Mouse (Mus musculus): ENCODE measurements at regions not wholly inside any gene's neighbourhood (a gene's known extent, or its start where the extent isn't known, plus 50 kb on each side); places are given as distances from the start of the nearest gene placed in this dataset.

DNA sequence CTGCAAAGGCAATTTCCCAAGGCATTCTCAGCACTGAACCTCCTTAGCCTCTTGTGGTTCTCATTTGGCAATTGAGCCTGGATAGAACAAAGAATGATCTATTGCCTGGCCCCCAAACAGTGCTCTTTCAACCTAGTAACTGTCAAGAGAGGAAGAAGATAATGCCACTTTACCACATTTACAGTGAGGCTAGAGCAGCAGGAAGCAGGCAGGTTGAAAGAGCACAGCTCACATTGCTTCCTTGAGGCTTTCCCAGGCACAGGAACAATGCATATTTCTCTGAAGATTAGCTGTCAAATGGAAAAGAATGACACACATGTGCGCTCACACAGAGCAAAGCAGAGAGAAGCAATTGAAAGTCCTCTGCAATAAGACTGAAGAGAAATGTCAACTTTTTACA lies 1221.0 kb upstream of the Flrt2 start:
- no peak for ATAC-seq

DNA sequence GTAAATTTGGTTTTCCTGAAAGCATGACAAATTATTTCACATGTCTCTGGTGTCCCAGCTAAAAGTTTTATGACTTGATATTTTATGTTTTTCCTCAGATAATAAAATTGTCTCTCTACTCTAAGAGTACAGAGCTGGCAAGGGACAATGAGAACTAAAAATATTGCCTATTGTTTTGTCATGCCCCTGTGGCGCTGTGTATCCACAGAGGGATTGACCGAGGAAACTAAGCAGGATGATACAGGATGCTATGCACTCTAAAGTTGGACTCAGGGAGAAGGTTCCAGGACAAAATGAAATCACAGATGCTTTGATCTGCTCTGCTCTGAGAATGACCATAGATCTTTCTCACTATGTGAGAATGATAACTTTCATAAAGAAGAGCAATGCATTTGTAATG lies 1203.3 kb upstream of the Flrt2 start:
- no peak for ATAC-seq

- no peak for ATAC-seq
Observed at GRCm38 (mm10) chr12:94508099-94508498, 1183.9 kb upstream of the Flrt2 start.

- ATAC-seq = no peak
Observed at GRCm38 (mm10) chr12:94509855-94510254, 1182.2 kb upstream of the Flrt2 start.

DNA sequence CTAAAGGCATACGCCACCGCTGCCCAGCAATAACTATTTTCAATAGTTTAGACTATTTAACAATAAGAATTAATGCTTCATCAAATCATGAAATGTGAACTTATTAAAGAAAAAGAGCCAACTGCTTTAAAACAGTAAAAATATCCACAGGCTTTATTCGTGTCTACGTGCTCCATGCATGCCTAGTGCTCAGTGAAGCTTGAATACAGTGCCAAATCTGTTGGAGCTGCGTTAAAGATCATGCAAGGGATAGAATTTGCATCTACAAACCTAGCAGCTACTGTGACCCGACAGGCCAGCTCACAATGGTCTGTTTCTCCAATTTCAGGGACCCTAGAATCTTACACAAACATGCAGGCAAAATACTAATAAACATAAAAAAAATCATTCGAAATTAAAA lies 1147.3 kb upstream of the Flrt2 start:
- ATAC-seq = no peak

GRCm38 (mm10) chr12:94560374-94561194 lies 1131.4 kb upstream of the Flrt2 start:
- ATAC-seq = no peak

GRCm38 (mm10) chr12:94574981-94575380 lies 1117.0 kb upstream of the Flrt2 start:
- no peak for ATAC-seq

- no peak for ATAC-seq
Observed at GRCm38 (mm10) chr12:94580345-94580744, 1111.7 kb upstream of the Flrt2 start.

DNA sequence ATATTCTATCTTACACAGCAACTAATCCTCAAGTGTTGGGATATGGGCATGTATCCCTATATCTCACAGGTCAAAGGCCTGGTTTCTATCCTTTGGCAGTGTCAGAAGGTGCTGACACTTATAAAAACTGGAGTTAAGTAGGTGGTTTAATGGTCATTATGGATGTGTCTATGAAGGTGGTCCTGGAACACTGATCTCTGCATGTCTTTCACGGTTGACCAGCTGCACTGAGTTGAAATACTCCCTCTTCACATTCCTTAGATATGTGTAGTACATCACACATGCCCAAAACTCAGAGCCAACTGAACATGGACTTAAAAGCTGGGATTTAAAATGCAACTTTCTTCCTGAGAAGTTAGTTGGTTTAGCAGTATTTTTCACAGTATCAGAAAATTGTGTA lies 1107.7 kb upstream of the Flrt2 start:
- no peak for ATAC-seq

GRCm38 (mm10) chr12:94587031-94587430 lies 1105.0 kb upstream of the Flrt2 start:
- ATAC-seq = no peak

DNA sequence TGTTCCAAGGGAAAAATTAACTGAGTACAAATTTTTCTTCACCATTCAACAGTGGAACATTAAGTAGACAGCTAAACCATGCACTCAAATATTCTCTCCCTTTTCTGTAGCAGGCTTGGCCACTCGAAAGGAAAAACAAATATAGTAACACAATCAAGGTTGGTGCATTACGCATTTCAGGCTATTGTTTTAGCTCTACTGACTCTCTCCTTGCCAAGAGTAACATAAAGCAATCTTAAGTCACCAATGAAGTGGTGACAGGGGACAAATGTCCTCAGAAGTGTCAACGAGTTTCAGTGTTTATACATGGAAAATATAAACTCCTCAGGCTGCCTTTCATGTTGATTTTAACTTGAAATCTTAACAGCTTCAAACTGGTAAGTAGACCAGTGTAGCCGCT lies 1103.4 kb upstream of the Flrt2 start:
- no peak for ATAC-seq

GRCm38 (mm10) chr12:94589033-94589432 lies 1103.0 kb upstream of the Flrt2 start:
- ATAC-seq = no peak

- ATAC-seq = no peak
Observed at GRCm38 (mm10) chr12:94605566-94605965, 1086.5 kb upstream of the Flrt2 start.

GRCm38 (mm10) chr12:94636555-94636954 lies 1055.5 kb upstream of the Flrt2 start:
- no peak for ATAC-seq

DNA sequence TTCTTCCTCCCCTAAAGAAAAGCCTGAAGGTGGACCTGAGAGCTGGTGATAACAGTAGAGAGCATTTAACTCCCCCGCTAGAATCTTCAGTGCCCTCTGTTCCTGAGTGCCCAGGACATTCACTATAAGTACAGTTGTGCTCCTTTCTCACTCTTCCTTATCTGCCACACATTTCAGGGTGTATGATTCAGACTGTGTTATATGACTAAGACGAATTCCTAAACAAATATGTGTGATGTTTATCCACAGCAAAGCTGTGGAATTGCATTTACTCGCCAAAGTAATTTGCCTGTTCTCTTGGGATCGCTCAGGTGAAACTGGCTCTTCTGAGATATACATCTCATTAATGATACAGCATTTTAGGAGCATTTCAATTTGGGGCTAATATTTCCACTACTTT lies 1051.9 kb upstream of the Flrt2 start:
- ATAC-seq = no peak

- ATAC-seq = no peak
Observed at GRCm38 (mm10) chr12:94645302-94645701, 1046.7 kb upstream of the Flrt2 start.

DNA sequence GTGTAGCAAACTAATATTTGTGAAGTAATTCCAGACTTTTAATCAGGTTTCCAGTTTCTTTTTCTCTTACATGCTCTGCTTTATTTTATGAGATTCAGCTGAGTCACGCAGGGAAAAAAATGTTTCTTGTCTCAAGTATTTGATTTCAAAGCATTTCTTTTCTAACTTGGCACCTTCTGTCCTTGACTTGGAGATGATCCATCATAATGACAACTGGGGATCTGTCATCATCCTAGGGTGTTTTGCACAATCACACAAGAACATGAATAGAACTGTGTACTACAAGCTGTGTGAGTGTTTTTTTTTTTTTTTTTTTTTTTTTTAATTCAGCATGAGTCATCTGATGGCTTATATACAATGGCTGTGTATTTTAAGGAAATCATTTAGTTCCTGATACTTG lies 1022.0 kb upstream of the Flrt2 start:
- no peak for ATAC-seq

DNA sequence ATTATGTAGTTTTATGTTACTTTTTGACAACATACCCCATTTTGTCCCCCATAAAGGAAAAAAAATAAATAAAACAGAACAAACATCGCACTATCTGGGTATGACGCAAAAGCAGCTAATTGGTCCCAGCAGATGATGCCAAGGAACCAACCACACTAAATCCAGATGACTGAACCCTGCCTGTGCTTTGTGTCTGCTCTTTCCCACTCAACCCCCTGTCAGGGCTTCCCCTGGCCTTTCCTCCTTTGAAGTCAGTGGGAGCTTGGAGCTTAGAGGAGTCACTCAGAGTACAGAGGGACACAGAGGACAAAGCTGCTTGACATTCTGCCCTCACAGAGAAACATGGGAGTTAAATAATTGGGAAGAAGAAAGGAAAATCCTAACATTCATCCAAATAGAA lies 1017.1 kb upstream of the Flrt2 start:
- no peak for ATAC-seq

DNA sequence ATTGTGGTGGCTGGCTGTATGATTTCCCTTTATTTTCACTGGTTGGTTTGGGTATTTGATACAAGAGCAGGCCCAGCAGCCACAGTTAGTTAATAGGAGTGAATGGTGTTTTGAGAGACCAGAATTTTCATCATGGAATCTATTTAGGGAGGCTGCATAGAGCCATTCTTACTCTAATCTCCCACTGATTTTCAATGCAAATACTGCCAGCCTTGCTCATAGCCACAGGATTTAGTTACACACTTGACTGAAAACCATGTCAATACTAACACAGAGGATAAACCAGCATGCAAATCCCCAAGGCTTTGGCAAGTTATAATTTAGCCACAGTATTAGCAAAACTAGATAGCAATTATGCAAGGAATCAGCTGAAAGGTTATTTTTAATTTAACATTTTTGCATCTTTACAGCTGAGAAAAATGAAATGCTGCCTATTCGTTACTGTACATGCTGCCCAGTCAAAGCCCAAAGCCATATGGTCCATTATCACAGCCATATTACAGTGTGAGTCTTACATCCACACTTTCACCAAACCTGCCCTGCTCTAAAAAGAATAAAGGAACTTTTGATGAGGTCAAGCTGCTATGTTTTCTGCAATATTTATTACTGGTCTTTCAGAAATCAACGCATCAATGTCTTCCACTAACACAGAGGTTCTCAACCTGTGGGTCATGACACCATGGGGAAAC lies 1000.5 kb upstream of the Flrt2 start:
- no peak for ATAC-seq

DNA sequence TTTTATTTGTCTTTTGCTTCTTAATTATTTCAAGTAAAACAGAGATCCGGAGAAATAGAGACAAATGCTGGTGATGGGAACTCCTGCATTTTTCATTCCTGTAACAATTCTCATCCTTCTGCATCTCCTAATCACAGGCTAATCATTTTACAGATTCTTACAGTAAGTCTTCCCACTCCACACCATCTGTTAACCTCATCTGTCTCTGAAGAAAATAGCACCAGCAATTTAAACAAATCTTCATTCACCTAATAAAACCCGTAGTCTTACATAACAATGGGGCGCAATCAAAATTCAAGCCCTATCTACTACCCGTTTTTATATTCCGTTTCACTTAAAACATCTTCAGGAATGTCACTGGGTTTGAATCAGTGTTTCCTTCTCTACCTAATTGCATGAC lies 960.6 kb upstream of the Flrt2 start:
- no peak for ATAC-seq

- ATAC-seq = no peak
Observed at GRCm38 (mm10) chr12:94733179-94733578, 958.8 kb upstream of the Flrt2 start.

DNA sequence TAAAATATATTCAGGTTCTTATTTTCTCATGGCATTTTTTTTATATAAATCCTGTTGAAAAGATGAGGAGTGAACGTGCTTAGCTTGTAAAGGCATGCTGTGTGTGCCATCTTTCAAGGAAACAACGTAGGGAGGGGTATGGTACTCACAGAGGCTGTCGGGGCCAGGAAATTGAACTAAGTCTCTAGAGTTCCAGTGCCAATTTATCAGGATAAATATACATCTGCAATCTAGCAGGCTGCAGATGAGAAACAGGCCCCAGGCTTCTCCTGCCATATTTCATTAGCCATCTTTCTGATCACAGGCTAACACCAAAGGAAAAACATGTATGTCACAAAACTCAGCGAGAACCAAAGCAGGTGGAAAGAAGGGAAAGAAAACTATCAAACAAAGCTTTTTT lies 954.8 kb upstream of the Flrt2 start:
- no peak for ATAC-seq

DNA sequence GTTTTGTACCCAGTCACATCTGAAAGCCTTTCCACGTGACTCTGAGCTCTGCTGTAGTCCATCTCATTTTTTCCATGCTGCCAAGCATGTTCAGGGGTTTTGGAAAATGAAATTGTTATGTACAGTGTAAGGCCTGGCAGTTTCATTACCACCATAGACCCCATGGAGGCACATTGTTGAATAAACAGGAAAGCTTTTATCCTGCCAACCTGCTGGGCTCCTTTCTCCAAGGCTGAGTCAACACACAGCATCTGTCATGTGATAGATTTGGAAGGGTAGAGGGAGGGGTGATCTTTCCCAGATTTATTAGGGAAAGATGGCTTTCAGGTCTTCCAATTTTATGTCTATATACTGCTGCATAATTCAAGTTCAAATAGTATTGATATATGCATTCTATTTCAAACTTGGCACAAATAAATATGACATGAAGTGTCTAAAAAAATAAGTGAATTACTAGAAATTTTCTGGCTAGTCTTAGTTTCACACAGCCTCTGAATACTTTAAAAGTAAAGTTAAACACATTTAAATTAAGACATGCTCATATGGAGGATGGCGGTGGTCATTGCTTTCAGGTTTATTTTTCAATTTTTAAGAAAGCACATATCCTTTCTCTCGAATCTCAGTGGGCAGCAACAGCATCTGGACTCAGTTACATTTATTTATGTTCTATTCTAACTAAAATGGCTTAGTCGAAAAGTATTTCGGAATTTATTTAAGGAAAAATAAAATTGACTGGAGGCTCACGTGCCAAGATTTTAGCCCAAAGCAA lies 942.1 kb upstream of the Flrt2 start:
- ATAC-seq = no peak

DNA sequence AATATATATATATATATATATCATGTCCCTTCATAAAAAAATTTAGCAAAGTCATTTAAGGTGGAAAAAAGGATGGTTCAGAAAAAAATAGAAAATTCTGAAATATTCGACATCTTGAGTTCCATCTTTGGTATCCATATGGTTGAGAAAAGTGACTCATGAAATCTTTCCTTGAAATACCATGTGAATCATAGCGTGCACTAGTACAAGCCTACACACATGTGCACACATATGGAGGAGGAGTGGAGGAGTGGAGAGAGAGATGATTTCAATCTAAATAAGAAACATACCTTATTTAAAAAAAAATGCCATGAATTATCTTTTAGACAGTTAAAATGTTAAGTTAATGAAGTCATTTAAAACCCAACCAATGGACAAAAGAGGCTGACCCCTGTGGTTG lies 936.3 kb upstream of the Flrt2 start:
- no peak for ATAC-seq

Data from CD4-positive, CD25-positive, alpha-beta regulatory T cell, adult 4 months (primary cell).